Mouse (Mus musculus) G1E (cell line): ENCODE data around the gene Igsf21. TPM values are rescaled to one million over a fixed set of nuclear protein-coding genes. Genes with fewer than 3 reads are reported as not detected.

Experiments used
- ATAC-seq: 2 replicates; pipeline ENCODE4 v1.8.0; 2016; ENCODE audit warnings: mild to moderate bottlenecking; ENCODE audit not compliant: insufficient number of reproducible peaks, poor library complexity, low FRiP score, severe bottlenecking; ENCODE audit errors: extremely low read depth
- DNase-seq: peaks from one replicate; pipeline ENCODE4 v3.0.0; 2012; ENCODE audit warnings: low spot score
- H3K27me3 ChIP-seq: 2 replicates; pipeline ENCODE4 v1.6.1; 2012; ENCODE audit warnings: mild to moderate bottlenecking, low read length, inconsistent platforms; ENCODE audit not compliant: insufficient read depth
- H3K36me3 ChIP-seq: replicated peaks from 2 replicates; pipeline ENCODE3; 2012; ENCODE audit warnings: mild to moderate bottlenecking, inconsistent platforms
- H3K4me1 ChIP-seq: 2 replicates; pipeline ENCODE4 v1.6.1; 2012; ENCODE audit warnings: low read depth, low read length, inconsistent platforms, mixed read lengths; ENCODE audit not compliant: insufficient read depth
- H3K4me3 ChIP-seq: 2 replicates; pipeline ENCODE4 v1.5.1; 2012; ENCODE audit warnings: low read depth, mild to moderate bottlenecking, inconsistent platforms, low read length, moderate library complexity, mixed read lengths
- H3K9me3 ChIP-seq: replicated peaks from 2 replicates; pipeline ENCODE4 v1.6.1; 2012; ENCODE audit warnings: inconsistent platforms
- CTCF ChIP-seq: IDR thresholded peaks from 2 replicates; pipeline ENCODE4 v1.5.1; 2012; ENCODE audit warnings: low read depth, low read length, inconsistent platforms, mixed read lengths
- GATA1 ChIP-seq: IDR thresholded peaks from 2 replicates; pipeline ENCODE4 v1.6.1; 2012; ENCODE audit warnings: borderline replicate concordance, low read length, inconsistent platforms, mixed read lengths
- GATA2 ChIP-seq: IDR thresholded peaks from 2 replicates; pipeline ENCODE4 v1.6.1; 2012; ENCODE audit warnings: low read depth, low read length, inconsistent platforms, borderline replicate concordance
- POLR2AphosphoS5 ChIP-seq: IDR thresholded peaks from 2 replicates; pipeline ENCODE4 v1.6.1; 2012; ENCODE audit warnings: low read depth, low read length, inconsistent platforms; ENCODE audit not compliant: insufficient replicate concordance
- TAL1 ChIP-seq: conservative IDR thresholded peaks from 2 replicates; pipeline ENCODE4 v1.6.1; 2012; ENCODE audit warnings: low read depth, low read length, inconsistent platforms, mixed read lengths
- polyA plus RNA-seq: library from polyadenylated mRNA; stranded (reverse); fragments of >175 nt; gene quantifications from 2 replicates; pipeline ENCODE4 v1.2.3, GENCODE M21; 2012
- total RNA-seq, 2 experiments: library from RNA; stranded (forward) in 1 of 2; stranded (reverse) in 1 of 2; fragments of 200-1000 nt in 1 of 2; fragments of >200 nt in 1 of 2; fragmentation: Nextera tagmentation in 1 of 2; gene quantifications; 2 replicates each; pipeline ENCODE4 v1.2.3; 2014 to 2017

Gene Igsf21
- total and polyA plus RNA-seq, 3 experiments = not detected

GRCm38 (mm10) chr4:140100141-140100540 is 146.4 kb downstream of the Igsf21 start:
- no peaks in the 10 kb centered on the region for H3K4me1 ChIP-seq
- DNase-seq (no peak), ATAC-seq (no peak)
- no peaks in the 10 kb centered on the region for H3K36me3 ChIP-seq
- H3K4me3 ChIP-seq = no peak overlapping the region
- TF ChIP-seq TAL1 (no peak), GATA2 (no peak), POLR2AphosphoS5 (no peak), GATA1 (no peak), CTCF (no peak)
- peaks cover 94% of the 10 kb centered on the region for H3K9me3 ChIP-seq
- H3K27me3 ChIP-seq = no peaks in the 10 kb centered on the region

- DNase-seq = no peak
- Histone ChIP-seq H3K36me3 (no peaks in the 10 kb centered on the region), H3K27me3 (no peaks in the 10 kb centered on the region), H3K4me1 (no peaks in the 10 kb centered on the region), H3K9me3 (peaks cover 95% of the 10 kb centered on the region), H3K4me3 (no peak overlapping the region)
- no peak for ATAC-seq
- TF ChIP-seq POLR2AphosphoS5 (no peak), GATA1 (no peak), CTCF (no peak), GATA2 (no peak), TAL1 (no peak)
Measured at GRCm38 (mm10) chr4:140096283-140096682, 150.3 kb downstream of the Igsf21 start.

GRCm38 (mm10) chr4:140094835-140095234 is 151.7 kb downstream of the Igsf21 start:
- ATAC-seq (no peak), DNase-seq (no peak)
- H3K27me3 ChIP-seq = no peaks in the 10 kb centered on the region
- no peaks in the 10 kb centered on the region for H3K4me1 ChIP-seq
- H3K4me3 ChIP-seq = no peak overlapping the region
- no peak for TF ChIP-seq GATA1
- no peak for TF ChIP-seq CTCF
- TF ChIP-seq TAL1 = no peak
- no peak for TF ChIP-seq POLR2AphosphoS5
- no peak for TF ChIP-seq GATA2
- no peaks in the 10 kb centered on the region for H3K36me3 ChIP-seq
- peaks cover 95% of the 10 kb centered on the region for H3K9me3 ChIP-seq

- Histone ChIP-seq H3K9me3 (peaks cover 99% of the 10 kb centered on the region), H3K4me3 (no peak overlapping the region), H3K4me1 (no peaks in the 10 kb centered on the region), H3K36me3 (no peaks in the 10 kb centered on the region), H3K27me3 (no peaks in the 10 kb centered on the region)
- DNase-seq (no peak), ATAC-seq (no peak)
- TF ChIP-seq POLR2AphosphoS5 (no peak), GATA1 (no peak), GATA2 (no peak)
Measured at GRCm38 (mm10) chr4:140092367-140092766, 154.2 kb downstream of the Igsf21 start.

GRCm38 (mm10) chr4:140091693-140092092 is 154.9 kb downstream of the Igsf21 start:
- Histone ChIP-seq H3K36me3 (no peaks in the 10 kb centered on the region), H3K4me1 (no peaks in the 10 kb centered on the region), H3K27me3 (no peaks in the 10 kb centered on the region), H3K9me3 (peaks cover 93% of the 10 kb centered on the region), H3K4me3 (no peak overlapping the region)
- TF ChIP-seq GATA1 (no peak), POLR2AphosphoS5 (no peak), CTCF (no peak), TAL1 (no peak), GATA2 (no peak)
- no peak for ATAC-seq
- no peak for DNase-seq

- TF ChIP-seq GATA1 (no peak), CTCF (no peak)
- H3K9me3 ChIP-seq = peaks cover 90% of the 10 kb centered on the region
- no peak overlapping the region for H3K4me3 ChIP-seq
- no peaks in the 10 kb centered on the region for H3K27me3 ChIP-seq
- DNase-seq (no peak), ATAC-seq (no peak)
- no peaks in the 10 kb centered on the region for H3K4me1 ChIP-seq
- H3K36me3 ChIP-seq = no peaks in the 10 kb centered on the region
Measured at GRCm38 (mm10) chr4:140089676-140090075, 156.9 kb downstream of the Igsf21 start.
